Mouse (Mus musculus): ENCODE data around the gene Engase.

The Engase gene

GRCm38 (mm10) chr11:118476396-118477373, at the start of gene Engase:
TSS of gene Engase (plus strand) at chr11:118476829.
- peak; percentile 94 for DNase-seq (ENCODE audit: low read depth)

- no peak for DNase-seq (ENCODE audit: low read depth)
These were observed 49.3 kb upstream of the Engase start for GRCm38 (mm10) chr11:118427266-118427779.

GRCm38 (mm10) chr11:118427986-118428385, 48.6 kb upstream of the Engase start, which contains the start of gene C1qtnf1:
TSS of gene C1qtnf1 (plus strand) at chr11:118428203.
- DNase-seq (ENCODE audit: low read depth) = peak; percentile 43

DNA sequence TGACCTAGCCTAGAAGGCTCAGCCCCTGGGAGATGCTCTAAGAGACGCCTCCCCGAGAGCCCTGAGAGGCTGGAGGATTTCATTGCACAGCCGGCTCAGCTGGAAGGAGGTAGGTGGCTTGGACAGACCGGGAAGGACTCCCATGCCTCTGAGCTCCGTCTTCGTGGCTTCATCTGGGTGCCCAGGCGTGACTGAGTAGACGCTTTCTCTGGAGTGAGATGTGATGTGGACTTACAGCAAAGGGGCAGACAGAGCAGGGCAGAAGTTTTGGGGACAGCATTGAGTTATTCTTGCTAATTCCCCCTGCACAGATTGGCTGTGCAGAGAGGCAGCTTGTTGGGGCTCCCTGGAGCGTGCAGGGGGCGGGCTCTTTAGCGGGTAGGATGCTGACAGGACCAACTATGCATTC, 48.2 kb upstream of the Engase start:
- DNase-seq (ENCODE audit: low read depth) = no peak

- no peak for DNase-seq (ENCODE audit: low read depth)
These were observed 47.5 kb upstream of the Engase start for GRCm38 (mm10) chr11:118428944-118429709.

GRCm38 (mm10) chr11:118430291-118430885, 46.2 kb upstream of the Engase start:
- DNase-seq (ENCODE audit: low read depth) = no peak

- DNase-seq (ENCODE audit: low read depth) = no peak
These were observed 45.3 kb upstream of the Engase start for GRCm38 (mm10) chr11:118431100-118431948.

DNA sequence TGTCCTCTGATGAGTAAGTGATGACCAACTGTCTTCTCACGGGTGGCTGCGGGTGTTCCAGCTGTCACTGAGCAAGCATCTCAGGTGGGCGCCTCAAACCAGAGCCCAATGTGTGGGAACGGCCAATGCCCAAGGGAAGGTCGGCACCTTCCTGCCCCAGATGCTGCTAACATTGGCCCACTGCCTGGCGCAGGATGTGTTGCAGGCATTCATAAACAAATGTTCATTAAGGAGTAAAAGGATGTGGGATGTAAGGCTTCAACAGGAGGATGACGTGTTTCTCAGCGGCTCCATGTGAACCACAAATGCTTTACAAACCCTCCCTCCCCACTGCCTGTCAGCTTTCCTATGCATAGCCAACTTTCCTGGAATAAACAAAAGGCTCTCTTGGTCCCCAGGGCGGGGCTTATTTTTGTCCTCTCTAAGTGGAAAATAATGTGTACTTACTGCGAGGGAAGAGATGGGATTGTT, 43.2 kb upstream of the Engase start:
- DNase-seq (ENCODE audit: low read depth) = no peak

DNA sequence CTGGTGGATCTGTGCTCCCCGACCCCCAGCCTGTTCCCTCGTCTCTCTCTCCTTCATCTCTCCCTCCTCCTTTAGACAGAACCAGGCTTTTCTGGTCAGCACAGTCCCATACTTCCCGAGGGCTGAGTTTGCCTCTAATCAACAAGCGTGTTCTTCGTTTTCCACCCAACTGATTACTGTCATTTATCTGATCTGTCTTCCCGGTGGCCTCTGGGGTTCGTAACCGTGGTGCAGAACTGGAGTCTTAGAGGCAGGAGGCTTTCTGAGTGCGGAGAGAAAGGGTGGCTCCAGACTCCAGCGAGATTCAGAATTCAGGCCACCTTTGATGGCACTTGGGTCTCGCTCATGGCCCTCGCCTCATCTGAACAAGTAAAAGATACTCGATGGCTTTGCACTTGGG, 42.5 kb upstream of the Engase start:
- no peak for DNase-seq (ENCODE audit: low read depth)

DNA sequence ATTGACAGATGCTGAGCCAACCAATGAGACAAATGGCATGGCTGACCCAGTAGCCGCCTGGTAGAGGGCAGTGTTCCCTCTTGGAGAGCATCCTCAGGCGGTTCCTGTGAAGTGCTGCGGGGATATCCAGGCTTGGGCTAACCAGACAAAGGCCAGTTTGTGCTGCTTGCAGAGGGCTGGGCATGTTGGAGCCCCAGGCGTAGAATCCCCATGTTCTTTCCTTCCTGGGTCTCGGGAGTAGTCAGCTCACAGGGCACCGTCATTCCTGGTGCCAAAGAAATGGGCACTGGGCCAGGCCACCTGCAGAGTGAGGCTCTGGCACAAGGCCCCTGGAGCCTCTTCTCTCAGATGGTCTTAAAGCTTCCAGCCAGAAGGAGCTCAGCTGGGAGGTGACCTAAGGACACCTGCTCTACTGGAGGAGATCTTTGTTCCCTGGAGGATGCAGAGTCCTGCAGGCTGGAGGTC, 40.1 kb upstream of the Engase start:
- no peak for DNase-seq (ENCODE audit: low read depth)

GRCm38 (mm10) chr11:118438665-118439414, 37.8 kb upstream of the Engase start:
- no peak for DNase-seq (ENCODE audit: low read depth)

DNA sequence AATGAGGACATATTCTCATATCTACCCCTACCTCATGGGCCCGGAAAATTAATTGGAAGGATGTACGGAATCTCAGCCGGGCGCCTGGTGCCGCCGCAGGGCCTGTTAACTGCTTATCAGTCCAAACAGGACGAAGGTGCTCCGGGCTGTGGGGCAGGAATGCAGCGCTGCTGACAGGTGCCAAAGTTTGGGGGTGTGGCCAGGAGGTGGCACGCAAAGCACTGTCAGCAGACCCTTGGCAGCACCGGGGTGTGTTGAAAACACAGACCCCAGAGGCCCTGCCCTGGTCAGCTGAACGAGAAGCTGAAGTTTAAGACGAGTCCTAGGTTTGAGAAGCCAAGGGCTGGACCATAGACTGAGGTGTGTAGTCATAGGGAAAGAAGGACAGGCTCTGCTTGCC, 33.9 kb upstream of the Engase start:
- DNase-seq (ENCODE audit: low read depth) = no peak

GRCm38 (mm10) chr11:118443201-118443970, 33.2 kb upstream of the Engase start:
- DNase-seq (ENCODE audit: low read depth) = peak; percentile 77

GRCm38 (mm10) chr11:118445843-118446242, 30.8 kb upstream of the Engase start:
- DNase-seq (ENCODE audit: low read depth) = peak; percentile 81

- DNase-seq (ENCODE audit: low read depth) = no peak
These were observed 29.3 kb upstream of the Engase start for GRCm38 (mm10) chr11:118447346-118447745.

DNA sequence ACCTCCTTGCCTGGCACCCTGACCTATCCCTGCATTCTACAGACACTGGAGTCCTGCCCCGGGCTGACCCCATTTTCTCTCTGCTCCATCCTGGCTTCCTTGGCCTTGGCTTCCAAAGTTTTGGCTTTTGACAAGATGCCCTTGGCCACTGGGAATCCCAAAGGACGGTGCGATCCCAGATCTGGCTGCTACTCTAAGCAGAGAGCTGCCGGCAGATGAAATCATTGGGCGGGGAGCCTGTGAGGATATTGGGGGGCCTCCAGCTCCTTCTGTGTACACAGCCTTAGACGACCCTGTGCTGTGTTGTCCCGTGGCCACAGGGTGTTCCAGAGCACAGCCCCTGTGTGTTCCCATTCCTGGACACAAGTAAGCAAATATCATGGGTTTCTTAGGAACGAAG, 28.2 kb upstream of the Engase start:
- DNase-seq (ENCODE audit: low read depth) = no peak

DNA sequence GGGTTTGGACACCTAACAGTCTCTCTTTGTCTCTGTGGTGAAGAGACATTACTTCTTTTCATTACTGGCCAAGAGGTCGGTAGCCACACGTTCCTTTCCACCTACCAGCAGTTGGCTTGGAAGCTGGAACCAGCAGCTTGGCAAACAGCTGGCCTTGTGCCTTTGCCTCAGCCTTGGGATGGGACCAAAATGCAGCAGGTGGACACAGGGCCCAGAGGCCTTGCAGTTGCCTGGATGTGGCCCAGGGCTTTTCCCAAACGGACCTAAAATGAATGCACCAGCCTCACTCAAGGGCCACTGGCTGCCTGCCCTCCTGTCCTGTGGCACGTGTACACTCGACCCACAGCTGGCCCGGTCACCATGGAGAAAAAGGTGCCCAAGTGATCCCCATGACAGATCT, 25.4 kb upstream of the Engase start:
- no peak for DNase-seq (ENCODE audit: low read depth)

DNA sequence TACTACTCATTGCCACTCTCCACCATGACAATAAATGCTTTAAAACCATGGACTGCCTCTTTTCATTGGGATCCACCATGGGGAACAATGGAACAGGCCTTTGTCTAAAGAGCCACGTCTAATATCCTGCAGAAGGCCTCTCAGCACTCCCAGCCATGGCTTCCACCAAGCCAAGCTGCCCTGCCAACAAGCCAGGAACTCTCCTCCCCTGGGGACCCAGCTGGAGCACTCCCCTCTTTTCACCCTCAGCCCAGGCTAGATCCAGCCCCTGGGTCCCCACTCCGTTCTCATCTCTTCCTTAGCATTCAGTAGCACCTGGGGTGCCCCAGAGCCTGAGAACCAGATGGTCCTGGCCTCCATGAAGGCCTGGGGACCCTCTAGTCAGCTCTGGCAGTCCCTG, 23.7 kb upstream of the Engase start:
- DNase-seq (ENCODE audit: low read depth) = no peak

DNA sequence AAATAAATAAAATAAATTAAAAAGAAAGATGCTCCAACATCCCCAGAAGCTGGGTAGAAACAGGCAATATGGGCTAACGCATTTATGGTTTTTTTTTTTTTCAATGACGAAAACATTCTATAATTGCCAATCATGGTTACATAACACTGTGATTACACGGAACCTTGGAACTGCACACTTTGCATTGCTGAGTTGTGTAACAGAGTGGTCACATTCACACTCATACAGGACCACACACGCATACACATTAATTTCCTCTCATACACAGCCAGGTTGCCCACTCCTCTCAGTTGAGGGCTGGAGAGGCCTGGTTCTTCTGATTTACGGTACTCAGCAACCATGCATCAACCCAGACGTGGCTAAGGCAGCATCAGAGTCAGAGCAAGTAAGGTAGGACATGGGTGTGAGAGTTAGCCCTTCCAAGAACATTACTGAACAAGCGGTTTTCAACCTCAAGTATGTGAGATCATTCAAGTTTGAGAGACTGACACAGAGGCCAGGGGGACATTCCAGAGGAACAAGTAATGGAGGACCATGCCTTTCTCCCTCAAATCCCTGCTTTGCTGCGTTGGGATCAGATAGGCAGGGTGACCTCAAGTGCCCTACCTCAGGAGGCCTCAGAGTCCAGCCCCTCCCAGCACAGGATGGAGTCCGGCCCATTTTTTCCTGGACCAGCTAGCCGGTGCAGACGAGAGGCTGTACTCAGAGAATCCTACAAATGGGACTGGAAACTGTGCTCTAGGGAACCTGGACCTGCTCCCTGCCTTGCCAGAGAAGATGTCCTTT, 22.6 kb upstream of the Engase start:
- no peak for DNase-seq (ENCODE audit: low read depth)
